Mouse (Mus musculus) neural tube, embryonic 15.5 days (tissue): ENCODE results near the gene Zfp59. TPM values are rescaled to one million over a fixed set of nuclear protein-coding genes. Genes with fewer than 3 reads are reported as not detected.
A peak's percentile ranks its signal among the peaks of the same experiment; 100 is the strongest.
"Not testable (repeated sequence)": the region's sequence is repeated elsewhere in the genome, so short reads cannot be mapped to it uniquely, and the experiment has no call there.

Experiments
- ATAC-seq: fragments of 200-750 bp; cut with Nextera tagmentation; 2 replicates; pipeline ENCODE4 v1.8.0; 2017; ENCODE audit warnings: mild to moderate bottlenecking, moderate TSS enrichment, moderate library complexity; ENCODE audit not compliant: low FRiP score
- H3K27ac ChIP-seq: fragments of 300-500 bp; sonication (generic); replicated peaks from 2 replicates; pipeline ENCODE4 v1.5.1; 2015; ENCODE audit warnings: mild to moderate bottlenecking, inconsistent platforms
- H3K27me3 ChIP-seq: fragments of 300-500 bp; sonication (generic); replicated peaks from 2 replicates; pipeline ENCODE4 v1.6.1; 2015; ENCODE audit warnings: inconsistent platforms
- H3K36me3 ChIP-seq: fragments of 300-500 bp; sonication (generic); 2 replicates; pipeline ENCODE4 v1.6.1; 2015; ENCODE audit warnings: inconsistent platforms
- H3K4me1 ChIP-seq: fragments of 300-500 bp; sonication (generic); 2 replicates; pipeline ENCODE4 v1.6.1; 2015; ENCODE audit warnings: inconsistent platforms
- H3K4me2 ChIP-seq: fragments of 300-500 bp; sonication (generic); 2 replicates; pipeline ENCODE4 v1.6.1; 2015; ENCODE audit warnings: inconsistent platforms, mild to moderate bottlenecking, moderate library complexity
- H3K4me3 ChIP-seq: fragments of 300-500 bp; sonication (generic); replicated peaks from 2 replicates; pipeline ENCODE4 v1.5.1; 2015; ENCODE audit warnings: mild to moderate bottlenecking, inconsistent platforms
- H3K9ac ChIP-seq: fragments of 300-500 bp; sonication (generic); replicated peaks from 2 replicates; pipeline ENCODE4 v1.6.1; 2015; ENCODE audit warnings: mild to moderate bottlenecking, inconsistent platforms
- H3K9me3 ChIP-seq: fragments of 300-500 bp; sonication (generic); replicated peaks from 2 replicates; pipeline ENCODE4 v1.6.1; 2016; ENCODE audit warnings: inconsistent platforms
- WGBS: fragments of 180-500 bp; shearing (Covaris S2); methylation state at CpG from one replicate; pipeline ENCODE4 v1.1.7; 2015; ENCODE audit warnings: mixed read lengths; 5-methylcytosine and 5-hydroxymethylcytosine counted together
- polyA plus RNA-seq: library from polyadenylated mRNA; unstranded; fragments of >200 nt; fragmentation: Nextera tagmentation; extraction: Ambion mirVana; gene quantifications from 2 replicates; pipeline ENCODE4 v1.2.1, GENCODE M21; 2015

The Zfp59 gene
- polyA plus RNA-seq, result 9.0 and 9.7 TPM in 2 replicates

DNA sequence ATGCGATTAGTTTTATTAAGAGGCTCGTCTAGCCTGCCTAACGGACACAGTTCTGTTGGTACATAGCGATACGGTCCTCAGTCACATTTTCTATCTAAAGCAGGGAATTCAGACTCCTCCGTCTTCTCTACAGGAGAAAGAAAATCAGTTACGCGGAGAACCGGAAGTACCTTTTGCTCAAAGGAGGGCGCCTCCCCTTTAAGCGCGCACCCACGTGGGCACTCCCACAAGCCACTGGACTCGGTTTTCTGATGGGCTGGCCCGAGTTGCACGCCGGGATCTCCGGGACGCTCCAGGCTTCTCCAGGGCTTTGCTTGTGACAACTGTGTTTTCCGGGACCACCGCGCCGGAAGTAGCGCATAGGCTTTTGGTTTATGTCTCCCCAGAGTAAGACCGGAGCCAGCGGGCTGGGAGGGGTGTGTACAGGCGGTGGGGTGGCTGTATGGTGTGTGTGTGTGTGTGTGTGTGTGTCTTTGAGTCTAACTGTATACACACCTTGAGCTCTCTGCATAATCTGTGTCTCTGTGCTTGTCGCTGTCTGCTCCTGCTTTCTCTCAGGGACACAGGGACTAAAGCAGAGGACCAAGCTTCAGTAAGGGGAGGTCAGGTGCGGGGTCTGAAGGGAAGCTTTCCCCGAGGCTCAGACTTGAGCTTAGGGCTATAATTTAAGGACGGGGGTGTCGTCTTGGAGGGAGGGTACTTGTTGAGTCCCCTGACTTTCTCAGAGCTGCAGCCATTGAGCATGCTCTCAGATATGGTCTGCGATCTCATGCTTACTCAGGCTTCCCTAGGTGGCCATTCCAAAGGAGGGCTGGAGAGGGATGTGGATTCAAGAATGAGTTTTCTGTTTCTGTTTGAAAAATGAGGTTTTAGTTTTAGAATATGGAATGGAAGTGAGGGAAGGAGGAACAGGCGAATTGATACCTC is at the start of gene Zfp59:
Zfp59 (plus strand) TSS at position 285 of the 927 bp plus-strand sequence.
- peak within 1 kb of the TSS; percentile 69 for H3K9ac ChIP-seq
- H3K27ac ChIP-seq, result peak within 1 kb of the TSS; percentile 92
- H3K4me1 ChIP-seq, result peaks cover 15% of the 10 kb centered on the region
- no peaks in the 10 kb centered on the region for H3K27me3 ChIP-seq
- H3K9me3 ChIP-seq, result no peaks in the 10 kb centered on the region
- H3K36me3 ChIP-seq, result no peaks in the 10 kb centered on the region
- WGBS, result 3% methylated on average over 34 of the region's 34 CpGs
- ATAC-seq, result peak; percentile 99
- peak within 1 kb of the TSS; percentile 50 for H3K4me3 ChIP-seq
- peak within 1 kb of the TSS; percentile 65 for H3K4me2 ChIP-seq

GRCm38 (mm10) chr7:27789306-27789705 is 49.1 kb upstream of the Zfp59 start:
- no peaks in the 10 kb centered on the region for H3K27me3 ChIP-seq
- 87% methylated on average over 5 of the region's 5 CpGs for WGBS
- no peak for ATAC-seq
- no peak overlapping the region for H3K4me3 ChIP-seq
- no peak overlapping the region for H3K27ac ChIP-seq
- H3K4me1 ChIP-seq, result no peaks in the 10 kb centered on the region
- no peak overlapping the region for H3K9ac ChIP-seq
- H3K9me3 ChIP-seq, result no peaks in the 10 kb centered on the region; the same call in 1 of the 2 replicates
- no peak overlapping the region for H3K4me2 ChIP-seq
- no peaks in the 10 kb centered on the region for H3K36me3 ChIP-seq

DNA sequence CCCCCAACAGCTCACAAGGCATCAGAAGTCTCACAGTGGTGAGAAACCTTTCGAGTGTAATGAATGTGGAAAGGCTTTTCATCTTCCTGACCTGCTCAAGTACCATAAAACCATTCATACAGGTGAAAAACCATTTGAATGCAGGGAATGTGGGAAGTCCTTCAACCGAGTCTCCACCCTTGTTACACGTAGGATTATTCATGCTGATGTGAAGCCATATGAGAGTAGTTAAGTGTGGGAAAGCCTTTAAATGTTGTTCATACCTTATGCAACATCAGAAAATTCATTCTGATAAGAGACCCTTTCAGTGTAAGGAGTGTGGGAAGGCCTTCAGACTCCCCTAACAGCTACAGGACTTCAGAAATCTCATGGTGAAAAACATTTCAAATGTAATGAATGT is 44.5 kb upstream of the Zfp59 start:
- not testable (repeated sequence) for ATAC-seq, H3K4me2 ChIP-seq, H3K36me3 ChIP-seq, H3K27ac ChIP-seq, H3K9ac ChIP-seq, H3K4me3 ChIP-seq, H3K27me3 ChIP-seq, H3K4me1 ChIP-seq, H3K9me3 ChIP-seq
- 53% methylated on average over 3 of the region's 3 CpGs for WGBS

- no peaks in the 10 kb centered on the region for H3K9me3 ChIP-seq
- H3K9ac ChIP-seq, result no peak overlapping the region
- H3K27me3 ChIP-seq, result no peaks in the 10 kb centered on the region
- H3K4me1 ChIP-seq, result peaks cover 4% of the 10 kb centered on the region; the same call in 1 of the 2 replicates
- H3K36me3 ChIP-seq, result no peaks in the 10 kb centered on the region
- no peak overlapping the region for H3K4me3 ChIP-seq
- H3K27ac ChIP-seq, result no peak overlapping the region
- no peak for ATAC-seq
- no peak overlapping the region for H3K4me2 ChIP-seq
These were observed 43.8 kb upstream of the Zfp59 start for GRCm38 (mm10) chr7:27794566-27794965.

GRCm38 (mm10) chr7:27797906-27798811 is 40.2 kb upstream of the Zfp59 start:
- no peak for ATAC-seq
- Histone ChIP-seq H3K27ac (peak overlapping the region; percentile 51; the same call in 1 of the 2 replicates), H3K9ac (no peak overlapping the region), H3K4me2 (peak overlapping the region; percentile 37), H3K4me3 (no peak overlapping the region), H3K4me1 (peaks cover 4% of the 10 kb centered on the region; the same call in 1 of the 2 replicates), H3K36me3 (no peaks in the 10 kb centered on the region), H3K27me3 (no peaks in the 10 kb centered on the region), H3K9me3 (no peaks in the 10 kb centered on the region)
- 25% methylated on average over 7 of the region's 8 CpGs for WGBS

GRCm38 (mm10) chr7:27801137-27801536 is 37.3 kb upstream of the Zfp59 start:
- Histone ChIP-seq H3K9ac (no peak overlapping the region), H3K27ac (no peak overlapping the region), H3K4me2 (no peak overlapping the region), H3K9me3 (no peaks in the 10 kb centered on the region), H3K4me1 (peaks cover 13% of the 10 kb centered on the region), H3K36me3 (no peaks in the 10 kb centered on the region), H3K4me3 (no peak overlapping the region), H3K27me3 (no peaks in the 10 kb centered on the region)
- ATAC-seq, result no peak
- WGBS, result 54% methylated on average over 2 of the region's 2 CpGs

DNA sequence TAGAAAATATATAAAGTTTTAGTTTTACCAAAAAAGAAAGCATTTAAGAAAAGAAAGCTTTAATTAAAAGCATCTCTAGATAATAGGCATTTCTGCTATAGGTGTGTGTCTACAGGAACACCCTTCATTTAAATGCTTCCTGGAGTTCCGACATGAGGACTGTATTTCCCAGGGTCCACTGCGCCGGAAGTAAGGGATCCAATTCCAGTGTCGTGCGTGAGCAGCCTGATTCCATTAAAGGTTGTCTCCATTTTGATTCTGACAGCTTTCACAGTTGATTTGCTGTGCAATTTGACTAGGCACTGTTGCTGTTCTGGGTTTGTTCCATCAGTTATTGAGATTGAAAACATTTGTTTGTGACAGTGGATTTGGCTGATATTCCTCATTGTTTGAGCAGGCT is 35.4 kb upstream of the Zfp59 start:
- 76% methylated on average over 5 of the region's 5 CpGs for WGBS

DNA sequence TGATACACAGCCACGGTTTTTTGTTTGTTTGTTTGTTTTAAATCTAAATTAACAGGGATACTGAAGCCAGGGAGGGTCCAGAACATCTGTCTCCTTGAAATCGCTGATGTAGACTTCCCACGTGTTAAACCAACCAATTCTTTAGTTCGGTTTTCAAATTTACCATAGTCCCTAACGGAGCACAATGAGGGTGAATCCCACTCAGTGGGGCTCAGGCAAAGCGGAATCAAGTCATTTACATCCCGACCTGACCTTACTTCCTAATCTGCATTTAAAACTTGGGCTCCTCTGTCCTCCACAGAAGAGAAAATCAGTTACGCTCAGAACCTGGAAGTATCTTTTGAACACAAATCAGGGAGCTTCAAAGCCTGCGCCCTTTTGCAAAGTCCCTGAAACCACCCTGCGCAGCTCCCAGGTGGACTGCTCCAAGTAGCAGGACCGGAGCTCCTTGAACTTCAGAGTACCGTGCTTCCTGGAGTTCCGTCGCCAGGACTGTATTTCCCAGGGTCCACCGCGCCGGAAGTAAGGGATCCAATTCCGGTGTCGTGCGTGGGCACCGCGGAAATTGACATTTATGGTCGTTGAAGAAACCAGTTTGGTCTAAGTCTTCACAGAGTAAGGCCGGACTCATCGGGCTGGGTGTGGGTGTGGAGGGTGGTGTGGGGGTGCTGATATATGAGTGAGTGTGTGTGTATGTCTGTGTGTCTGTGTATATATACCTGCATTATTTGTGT is 33.9 kb upstream of the Zfp59 start:
- Histone ChIP-seq H3K9ac (peak overlapping the region; percentile 72), H3K4me1 (peaks cover 8% of the 10 kb centered on the region), H3K36me3 (peaks cover 11% of the 10 kb centered on the region), H3K27ac (peak overlapping the region; percentile 68), H3K27me3 (no peaks in the 10 kb centered on the region), H3K4me3 (peak overlapping the region; percentile 61), H3K4me2 (peak overlapping the region; percentile 82), H3K9me3 (no peaks in the 10 kb centered on the region)
- ATAC-seq, result peak; percentile 95
- WGBS, result under 1% methylated on average over 25 of the region's 25 CpGs

More for the DNA sequence above, 35.4 kb upstream of the Zfp59 start:
- H3K9me3 ChIP-seq, result no peaks in the 10 kb centered on the region
- no peak for ATAC-seq
- H3K9ac ChIP-seq, result no peak overlapping the region
- H3K4me3 ChIP-seq, result no peak overlapping the region
- no peak overlapping the region for H3K4me2 ChIP-seq
- no peaks in the 10 kb centered on the region for H3K36me3 ChIP-seq
- no peak overlapping the region for H3K27ac ChIP-seq
- peaks cover 13% of the 10 kb centered on the region for H3K4me1 ChIP-seq
- H3K27me3 ChIP-seq, result no peaks in the 10 kb centered on the region

- H3K4me1 ChIP-seq, H3K4me2 ChIP-seq: not testable (repeated sequence)
These were observed 31.5 kb upstream of the Zfp59 start, which contains the start of gene Zfp626 for GRCm38 (mm10) chr7:27806896-27807295. Gene Zfp626 (plus strand): TSS chr7:27807196.

DNA sequence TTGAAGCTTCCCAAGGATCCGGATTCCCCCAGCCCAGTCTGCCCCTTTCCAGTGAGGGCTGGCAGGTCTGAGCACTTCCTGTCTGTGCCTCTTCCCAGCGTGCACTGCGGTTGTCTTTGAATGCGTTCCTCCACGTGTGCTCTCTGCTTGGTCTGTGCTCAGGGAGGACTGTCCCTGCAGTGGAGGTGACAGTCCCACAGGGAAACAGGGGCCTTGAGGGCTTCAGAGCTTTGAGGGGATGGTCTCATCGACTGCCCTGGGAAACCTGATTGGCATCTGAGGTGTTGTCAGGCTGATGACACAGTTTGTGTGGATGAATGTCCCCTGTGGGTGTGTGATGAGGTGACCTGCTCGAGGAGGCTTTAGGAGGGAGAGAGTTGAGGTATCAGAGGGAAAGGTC is 31.1 kb upstream of the Zfp59 start:
- ATAC-seq, H3K4me2 ChIP-seq, H3K4me3 ChIP-seq, H3K9ac ChIP-seq, H3K4me1 ChIP-seq, H3K27ac ChIP-seq, H3K27me3 ChIP-seq, H3K9me3 ChIP-seq: not testable (repeated sequence)
- peaks cover 36% of the 10 kb centered on the region for H3K36me3 ChIP-seq
- WGBS, result 83% methylated on average over 7 of the region's 7 CpGs

More at GRCm38 (mm10) chr7:27806896-27807295, 31.5 kb upstream of the Zfp59 start, which contains the start of gene Zfp626:
- H3K4me3 ChIP-seq, H3K27ac ChIP-seq, H3K9me3 ChIP-seq, H3K9ac ChIP-seq, H3K27me3 ChIP-seq, ATAC-seq: not testable (repeated sequence)
- peaks cover 32% of the 10 kb centered on the region for H3K36me3 ChIP-seq
- 90% methylated on average over 3 of the region's 3 CpGs for whole genome bisulfite sequencing

- no peaks in the 10 kb centered on the region for H3K4me1 ChIP-seq
- H3K27ac ChIP-seq, result no peak overlapping the region
- WGBS, result 94% methylated on average over 7 of the region's 7 CpGs
- H3K9me3 ChIP-seq, result no peaks in the 10 kb centered on the region
- peaks cover 56% of the 10 kb centered on the region for H3K36me3 ChIP-seq
- ATAC-seq, result no peak
- H3K4me2 ChIP-seq, result no peak overlapping the region
- no peak overlapping the region for H3K9ac ChIP-seq
- H3K27me3 ChIP-seq, result no peaks in the 10 kb centered on the region
- H3K4me3 ChIP-seq, result no peak overlapping the region
These were observed 19.8 kb upstream of the Zfp59 start for GRCm38 (mm10) chr7:27818526-27819110.
